ENCODE assay signal across 8 mouse cellular contexts in the genomic region with DNA sequence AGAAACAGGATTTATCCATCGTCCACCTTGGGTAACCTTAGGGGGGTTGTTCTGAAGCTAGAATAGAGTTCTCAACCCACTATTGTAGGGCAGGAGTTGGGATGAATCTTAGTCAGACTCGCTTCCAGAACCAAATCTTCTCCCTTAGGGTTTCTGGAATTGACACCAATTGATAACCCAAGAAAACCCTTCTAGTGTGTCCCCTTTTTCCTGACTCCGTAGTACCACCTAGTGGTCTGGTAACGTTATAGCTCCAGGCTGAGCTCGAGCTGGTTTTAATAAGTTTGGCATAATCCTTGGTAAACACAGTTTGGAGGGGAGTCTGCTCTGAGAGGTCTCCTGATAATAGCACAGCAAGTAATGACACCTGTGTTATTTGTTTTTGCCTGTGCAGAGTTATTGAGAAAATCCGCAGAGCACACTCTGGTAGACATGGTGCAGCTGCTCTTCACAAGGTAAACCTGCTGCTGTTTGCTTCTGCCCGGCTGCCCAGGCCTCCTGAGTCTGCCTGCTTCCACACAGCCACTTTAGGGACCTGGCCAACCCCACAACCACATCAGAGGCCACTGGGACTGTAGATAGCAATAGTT. TPM values are rescaled to one million over a fixed set of nuclear protein-coding genes. Genes with fewer than 3 reads are reported as not detected.
A peak's percentile ranks its signal among the peaks of the same experiment; 100 is the strongest.
DNase-seq lines count a peak whose midpoint lies in the region; ATAC-seq and TF ChIP-seq lines count a peak whose summit lies in the region.

No protein-coding gene starts in this region.

- no peaks in the 10 kb centered on the region for H3K27me3 ChIP-seq in heart, adult 2 months (ENCODE audit: control insufficient read depth, insufficient read depth, low read length)

- no peak overlapping the region for H3K27ac ChIP-seq in heart, adult 2 months

- no peaks in the 10 kb centered on the region for H3K79me2 ChIP-seq in heart, adult 2 months (replicated peaks; ENCODE audit: control insufficient read depth, insufficient read depth, low read length)

- no peak for TF ChIP-seq POLR2A in heart, adult 2 months (IDR thresholded peaks at IDR 0.05; ENCODE audit: insufficient read depth, low read depth, low read length)

- H3K36me3 ChIP-seq in heart, adult 2 months (ENCODE audit: control insufficient read depth, insufficient read depth, low read length), result no peaks in the 10 kb centered on the region

- TF ChIP-seq CTCF in heart, adult 2 months (IDR thresholded peaks at IDR 0.05), result peak; percentile 94

- no peak for TF ChIP-seq EP300 in heart, adult 2 months (IDR thresholded peaks at IDR 0.05; ENCODE audit: insufficient read depth, low read depth, low read length)

- no peak overlapping the region for H3K9ac ChIP-seq in heart, adult 2 months (ENCODE audit: low read depth, low read length)

- no peak for DNase-seq in heart, adult 2 months
- no peak for DNase-seq in heart, postnatal 25 days (ENCODE audit: low spot score)
- peak; percentile 15 for DNase-seq in right cerebral cortex, postnatal 25 days
- no peak for DNase-seq in right cerebral cortex, postnatal 14 days
- peak; percentile 19 for DNase-seq in cerebellum, adult 11-12 months
- DNase-seq in induced T-regulatory cell, adult 2 months (ENCODE audit: low read depth), result peak; percentile 65

- no peaks in the 10 kb centered on the region for H3K4me1 ChIP-seq in heart, adult 2 months (ENCODE audit: control insufficient read depth, insufficient read depth, low read length)

- H3K4me3 ChIP-seq in heart, adult 2 months, result no peak overlapping the region

- intact Hi-C loops in heart, adult 2 months (cut with DNase I), result loop anchor here (1.0 to 5.0 kb wide), 2 partner anchors 119 to 167 kb away; no protein-coding TSS in a partner anchor
- intact Hi-C loops in heart, postnatal 25 days (cut with DNase I), result loop anchor here (1.0 to 5.0 kb wide), 2 partner anchors 120 to 167 kb away; no protein-coding TSS in a partner anchor

- WGBS in heart, adult 2 months, result 43% methylated on average over 7 of the region's 7 CpGs

- peak; percentile 77; the same call in 1 of the 2 replicates for ATAC-seq in megakaryocyte-erythroid progenitor cell, adult 5-6 weeks (replicated peaks; ENCODE audit: low FRiP score, low TSS enrichment, poor library complexity, severe bottlenecking)
- no peak for ATAC-seq in granulocyte monocyte progenitor cell, adult 5-6 weeks (replicated peaks; ENCODE audit: poor library complexity, severe bottlenecking)

RNA-seq across cellular contexts. Expression of a gene that starts 49.9 kb away (rescaled TPM):
- total RNA-seq in heart, adult 2 months (2021), result 10 to 100 TPM; 18.3 to 20.4 TPM
- polyA plus RNA-seq in heart, adult 2 months (2012; rRNA removed), result 22.1 and 22.6 TPM in 2 replicates
- total RNA-seq in heart, postnatal 25 days (2021), result 10 to 100 TPM; 17.2 to 18.8 TPM
- 2.8 and 5.6 TPM in 2 replicates for total RNA-seq in megakaryocyte-erythroid progenitor cell, adult 5-6 weeks (2014; fragmentation: Nextera tagmentation)
- 4.9 and 6.1 TPM in 2 replicates for total RNA-seq in megakaryocyte-erythroid progenitor cell, adult 5-6 weeks (2017)
- 3.6 and 4.6 TPM in 2 replicates for total RNA-seq in granulocyte monocyte progenitor cell, adult 5-6 weeks (2014; fragmentation: Nextera tagmentation)
- total RNA-seq in granulocyte monocyte progenitor cell, adult 5-6 weeks (2017), result 4.3 and 4.7 TPM in 2 replicates

Comparison
In these comparisons a context has a peak if more than half of its experiments do, and no peak if none do; other contexts are left out.
1. DNase-seq: peak in right cerebral cortex, postnatal 25 days (single experiment), cerebellum, adult 11-12 months (single experiment) and induced T-regulatory cell, adult 2 months (single experiment); none in heart, adult 2 months (0 of 2), heart, postnatal 25 days (single experiment) and right cerebral cortex, postnatal 14 days (single experiment).